Mouse (Mus musculus) gastrocnemius, adult 8-10 months (tissue): Measurements from ENCODE around the gene Tbl1x. TPM values are rescaled to one million over a fixed set of nuclear protein-coding genes. Genes with fewer than 3 reads are reported as not detected.

ENCODE experiments used
- DNase-seq, 2 experiments: peaks; one replicate each; pipeline ENCODE4 v3.0.0; 2022; ENCODE audit warnings: low spot score in 2 of 2
- total RNA-seq, 4 experiments: library from RNA; stranded (reverse); gene quantifications; 2 replicates each; pipeline ENCODE4 v1.2.4; 2022

Tbl1x gene
- total RNA-seq, 4 experiments from 2014 or later = 8.2 to 11.6 (median 10.1) TPM

DNA sequence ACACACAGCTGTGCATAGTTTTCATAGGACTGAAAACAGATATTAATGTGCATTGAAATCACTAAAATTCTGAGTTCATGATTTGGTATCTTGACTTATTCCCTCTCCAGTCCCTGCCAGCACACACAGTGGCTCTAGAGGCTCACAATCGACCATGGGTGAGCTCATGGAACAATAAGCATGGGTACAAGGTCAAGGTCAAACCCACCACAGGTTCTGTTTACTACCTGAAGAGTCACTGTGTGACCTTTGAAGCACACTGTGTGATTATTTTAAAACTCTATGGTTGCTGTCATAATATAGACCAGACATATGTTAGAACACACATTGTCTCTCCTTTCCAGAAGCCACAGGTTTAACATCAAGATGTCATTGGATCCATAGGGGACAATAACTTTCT lies 96.7 kb downstream of the Tbl1x start:
- no peak for DNase-seq

DNA sequence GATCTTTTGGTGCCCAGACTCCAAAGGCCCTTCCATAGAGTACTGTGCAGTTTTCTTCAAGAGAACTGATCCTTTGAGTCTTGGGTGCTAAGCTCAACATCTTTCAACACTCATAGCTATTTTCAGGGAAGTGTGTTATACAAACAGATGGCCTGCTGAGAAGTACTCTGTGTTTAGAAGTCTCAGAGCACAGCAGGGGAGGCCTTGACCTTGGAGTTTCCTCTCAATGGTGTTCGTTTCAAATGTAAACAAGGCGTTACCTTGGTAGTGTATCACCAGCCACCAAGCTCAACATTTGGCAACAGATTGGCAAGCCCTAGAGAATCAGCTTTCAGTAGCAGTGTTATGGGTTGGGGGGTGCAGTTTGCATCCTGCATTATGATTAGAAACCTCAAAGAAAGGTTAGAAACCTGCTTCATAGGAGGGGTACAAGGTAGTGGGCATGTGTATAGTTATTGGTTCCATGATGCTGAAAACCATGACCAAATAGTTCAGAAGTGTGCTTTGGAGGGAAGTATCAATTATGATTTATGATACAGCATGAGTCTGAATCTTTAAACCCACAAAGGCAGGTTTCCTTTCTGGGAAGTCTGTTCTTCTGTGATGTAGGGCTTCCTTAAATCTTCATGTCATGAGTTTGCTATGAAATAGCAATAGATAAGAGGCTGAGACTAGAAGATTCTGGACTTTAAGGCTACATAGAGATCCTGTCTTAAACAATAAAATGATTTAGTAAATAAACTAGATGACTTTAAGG lies 98.3 kb downstream of the Tbl1x start:
- DNase-seq = no peak

DNA sequence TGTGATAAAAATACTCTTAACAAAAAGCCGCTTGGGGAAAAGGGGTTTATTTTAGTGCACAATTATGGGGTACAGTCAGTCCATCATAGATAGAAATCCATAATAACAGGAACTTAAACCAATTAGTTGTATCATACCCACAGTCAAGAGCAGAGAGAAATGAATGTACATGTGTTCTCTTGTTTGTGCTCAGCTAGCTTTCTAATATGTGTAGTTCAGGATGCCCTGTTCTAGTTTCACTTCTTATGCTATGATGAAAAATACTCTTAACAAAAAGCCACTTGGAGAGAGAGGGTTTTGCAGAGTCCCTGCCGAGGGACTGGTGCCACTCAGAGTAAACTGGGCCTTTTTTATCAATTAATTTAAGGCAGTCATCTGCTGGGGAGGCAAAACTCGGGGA lies 101.1 kb downstream of the Tbl1x start:
- no peak for DNase-seq

DNA sequence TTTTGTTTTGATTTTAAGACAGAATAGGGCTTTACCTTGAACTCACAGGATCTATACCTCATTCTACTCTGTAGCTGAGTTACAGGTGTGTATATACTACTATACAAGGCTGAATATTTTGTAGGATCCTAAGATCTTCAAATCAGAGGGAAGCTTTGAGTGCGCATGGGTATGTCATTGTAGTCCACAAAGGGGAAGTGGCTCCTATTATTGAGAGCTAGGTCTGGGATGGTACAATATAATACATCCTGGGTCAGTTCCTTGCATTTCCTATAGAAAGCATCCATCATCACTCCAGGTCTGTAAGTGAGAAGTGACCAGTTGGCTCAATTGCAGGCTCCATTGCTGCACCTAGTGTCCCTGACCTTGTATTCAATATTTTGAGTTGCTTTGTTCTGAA lies 102.2 kb downstream of the Tbl1x start:
- DNase-seq = no peak

DNA sequence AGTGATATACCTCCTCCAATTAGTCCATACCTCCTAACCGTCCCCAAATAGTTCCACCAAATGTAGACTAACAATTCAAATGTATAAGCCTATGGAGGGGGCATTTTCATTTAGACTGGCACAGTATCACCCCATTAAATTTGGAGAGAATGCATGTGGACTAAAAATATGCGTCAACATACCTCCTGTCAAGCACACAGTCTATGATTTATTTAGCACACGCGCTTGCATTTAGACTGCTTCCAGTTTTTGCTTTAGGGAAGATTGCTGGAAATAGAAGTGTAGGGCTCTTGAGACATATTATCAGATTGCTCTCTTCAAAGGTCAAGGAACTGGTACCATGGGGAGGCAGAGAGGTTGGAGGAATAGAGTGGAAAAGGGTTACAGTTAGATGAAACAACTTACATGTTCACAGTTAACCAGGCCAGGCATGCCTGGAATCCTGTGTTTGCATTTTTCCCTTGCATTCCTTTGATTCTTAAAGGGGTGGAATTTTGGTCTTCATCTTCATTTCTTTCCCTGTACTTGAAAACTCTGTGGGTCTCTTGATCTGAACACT lies 105.0 kb downstream of the Tbl1x start:
- DNase-seq = no peak

DNA sequence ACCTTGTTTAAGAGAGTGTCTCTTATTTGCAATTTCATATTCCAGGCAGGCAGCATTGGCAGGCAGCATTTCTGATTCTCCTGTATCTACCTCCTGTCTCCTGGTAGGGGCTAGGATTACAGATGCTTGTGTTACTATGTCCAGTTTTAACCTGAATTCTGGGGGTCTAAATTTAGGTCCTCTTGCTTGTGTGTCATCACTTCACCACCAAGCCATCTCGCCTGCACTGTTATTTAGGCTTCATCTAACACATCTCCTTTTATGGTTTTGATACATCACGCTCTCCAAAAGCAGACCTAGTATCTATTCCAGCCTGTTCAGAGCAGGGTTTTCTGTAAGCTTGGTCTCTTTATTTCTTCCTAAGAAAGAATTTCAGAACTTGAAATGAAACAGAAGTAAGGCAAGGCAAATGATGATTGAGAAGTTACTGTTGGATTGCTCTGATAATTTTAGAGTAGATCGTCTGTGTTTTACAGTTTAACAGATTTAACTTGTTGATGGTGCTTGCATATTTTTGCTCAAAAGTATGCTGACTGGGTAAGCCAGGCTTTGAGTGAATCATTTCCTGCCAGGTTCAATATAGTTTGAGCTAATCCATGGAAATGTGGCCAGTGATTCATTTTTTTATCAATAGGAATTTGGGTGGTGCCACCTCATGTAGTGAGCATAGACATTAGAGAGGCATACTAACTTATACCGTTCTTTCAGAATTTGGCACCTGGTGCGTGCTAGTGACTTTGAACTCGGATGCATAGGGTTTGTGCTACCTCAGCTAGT lies 106.7 kb downstream of the Tbl1x start:
- no peak for DNase-seq

DNA sequence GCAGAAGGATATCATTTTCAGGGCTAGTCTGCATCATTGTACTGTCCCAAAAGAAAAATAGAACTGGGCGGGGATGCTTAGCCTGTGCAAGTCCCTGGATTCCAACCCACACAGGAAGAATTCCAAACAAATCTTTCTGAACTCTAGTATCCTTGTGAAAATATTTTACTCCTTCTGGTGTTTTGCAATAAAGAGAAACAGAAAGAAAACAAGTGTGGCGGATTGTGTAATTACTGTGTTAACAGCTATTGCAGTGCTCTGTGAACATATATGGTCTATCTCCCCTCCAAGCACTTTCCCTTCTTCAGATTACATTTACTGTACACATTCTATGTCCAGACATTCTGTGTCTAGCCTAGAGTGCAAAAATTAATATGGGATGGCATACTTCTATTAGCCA lies 119.6 kb downstream of the Tbl1x start:
- DNase-seq = no peak

DNA sequence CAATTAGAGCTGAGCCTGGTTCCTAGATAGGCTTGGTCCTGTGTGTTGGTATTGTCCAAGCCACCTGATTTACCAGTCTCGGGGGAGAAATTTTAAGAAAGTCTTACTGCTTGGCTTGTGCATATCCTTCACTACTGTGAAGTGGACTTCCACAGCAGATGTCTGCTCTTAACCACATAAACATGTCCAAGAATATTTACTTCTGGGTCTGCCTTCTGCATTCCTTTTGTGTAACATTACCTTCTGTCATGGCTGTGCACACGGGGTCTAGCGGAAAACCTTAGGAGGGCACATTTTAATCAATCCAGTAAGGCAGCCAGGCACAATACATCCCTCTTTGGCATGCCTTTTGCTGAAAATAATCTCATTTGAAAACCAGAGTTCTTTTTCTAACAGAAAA lies 125.7 kb downstream of the Tbl1x start:
- no peak for DNase-seq

DNA sequence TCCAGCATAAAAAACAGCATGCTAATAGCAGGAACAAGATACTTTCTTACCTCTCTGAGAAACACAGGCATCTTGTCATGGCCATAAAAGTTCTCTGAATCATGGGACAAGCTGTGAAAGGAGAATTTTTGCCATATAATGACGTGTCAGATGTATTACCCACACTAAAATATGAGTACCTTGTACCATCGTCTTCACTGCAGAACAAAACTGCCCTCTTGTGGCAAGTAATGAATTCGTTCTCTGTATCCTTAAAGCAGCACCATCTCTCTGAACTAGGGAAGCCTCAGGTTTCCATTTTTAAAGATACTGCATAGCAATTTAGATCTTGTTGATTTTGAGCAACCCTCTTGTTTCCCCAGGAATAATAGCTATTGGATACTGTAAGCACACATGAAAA lies 127.3 kb downstream of the Tbl1x start:
- DNase-seq = no peak

DNA sequence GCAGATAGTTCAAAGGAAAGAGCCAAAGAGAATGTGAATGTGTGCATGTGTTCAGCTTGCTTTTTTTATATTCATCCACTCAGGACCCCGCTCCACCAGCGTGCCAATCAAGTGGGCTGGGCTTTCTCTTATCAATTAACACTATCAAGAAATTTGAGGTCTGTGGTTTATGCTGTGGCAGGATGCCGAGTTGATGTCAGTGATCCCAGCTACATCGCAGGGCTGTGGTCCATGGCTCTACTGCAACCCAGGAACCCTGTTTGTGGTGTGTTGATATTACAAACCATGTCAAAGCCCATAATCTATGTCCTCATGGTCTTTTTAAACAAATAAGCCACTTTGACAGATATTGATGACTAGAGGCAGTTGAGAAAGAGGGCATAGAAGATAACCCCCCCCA lies 129.5 kb downstream of the Tbl1x start:
- no peak for DNase-seq

DNA sequence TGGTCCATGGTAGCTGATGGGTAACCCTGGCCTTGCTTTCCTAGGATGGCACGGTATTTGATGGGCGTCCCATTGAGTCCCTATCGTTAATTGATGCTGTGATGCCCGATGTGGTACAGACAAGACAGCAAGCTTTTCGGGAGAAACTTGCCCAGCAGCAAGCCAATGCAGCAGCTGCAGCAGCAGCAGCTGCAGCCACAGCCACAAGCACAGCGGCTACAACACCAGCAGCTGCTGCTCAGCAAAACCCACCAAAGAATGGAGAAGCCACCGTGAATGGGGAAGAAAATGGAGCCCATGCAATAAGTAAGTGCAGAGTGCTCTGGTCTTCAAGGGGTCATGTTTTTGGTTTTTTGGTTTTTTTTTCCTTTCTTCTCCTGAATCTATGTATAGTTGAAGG lies 135.4 kb downstream of the Tbl1x start:
- DNase-seq = no peak

DNA sequence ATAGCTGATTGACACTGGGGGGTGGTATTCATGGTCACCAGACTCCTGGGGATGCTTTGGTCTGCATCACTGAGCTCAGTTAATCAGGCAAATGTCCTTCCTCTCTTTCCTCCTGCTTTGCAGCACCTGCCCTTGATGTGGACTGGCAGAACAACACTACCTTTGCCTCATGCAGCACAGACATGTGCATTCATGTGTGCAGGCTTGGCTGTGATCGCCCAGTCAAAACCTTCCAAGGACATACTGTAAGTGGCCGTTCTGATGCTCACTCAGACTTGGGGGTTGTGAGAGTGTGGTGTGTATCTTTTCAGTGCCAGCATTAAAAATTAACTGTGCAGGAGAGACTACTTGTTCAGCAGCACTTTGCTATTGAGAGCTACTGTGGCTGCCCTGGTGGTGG lies 139.4 kb downstream of the Tbl1x start:
- DNase-seq = no peak

DNA sequence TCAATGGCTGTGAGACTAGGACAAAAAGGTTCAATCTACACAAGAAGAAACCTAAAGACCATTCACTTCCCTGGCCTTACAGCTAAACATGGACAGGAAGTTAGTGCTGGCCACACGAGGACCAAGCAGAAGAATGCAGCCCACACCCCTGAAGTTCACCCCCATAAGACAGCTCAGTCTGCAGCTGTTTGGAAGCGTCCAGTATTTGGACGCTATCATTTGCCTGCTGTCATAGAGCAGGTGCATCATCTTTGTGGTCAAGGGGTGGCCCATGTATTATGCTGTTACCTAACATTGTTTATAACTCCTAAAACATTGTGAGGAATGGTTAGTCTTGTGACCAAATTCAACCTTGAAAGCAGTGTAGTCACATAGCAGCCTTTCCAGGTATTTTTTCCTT lies 151.2 kb downstream of the Tbl1x start:
- DNase-seq = no peak

DNA sequence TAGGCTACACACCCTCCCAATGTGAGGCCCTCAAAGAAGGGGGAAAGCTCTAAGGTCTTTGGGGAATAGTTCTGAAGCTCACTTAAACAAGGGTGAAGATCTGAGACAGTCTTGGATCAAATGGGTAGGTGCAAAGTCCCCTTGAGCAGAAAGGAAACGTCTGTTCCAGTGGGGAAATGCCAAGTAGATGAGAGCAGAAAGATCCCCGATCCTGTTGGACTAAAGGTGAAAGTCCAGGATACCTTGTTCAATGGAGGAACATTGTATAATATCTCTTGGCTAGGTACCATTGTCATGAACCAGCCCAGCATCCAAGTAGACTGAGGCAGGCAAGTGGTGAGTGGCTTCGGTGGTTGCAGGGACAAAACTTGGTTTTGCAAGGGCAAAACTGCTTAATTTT lies 152.5 kb downstream of the Tbl1x start:
- no peak for DNase-seq

DNA sequence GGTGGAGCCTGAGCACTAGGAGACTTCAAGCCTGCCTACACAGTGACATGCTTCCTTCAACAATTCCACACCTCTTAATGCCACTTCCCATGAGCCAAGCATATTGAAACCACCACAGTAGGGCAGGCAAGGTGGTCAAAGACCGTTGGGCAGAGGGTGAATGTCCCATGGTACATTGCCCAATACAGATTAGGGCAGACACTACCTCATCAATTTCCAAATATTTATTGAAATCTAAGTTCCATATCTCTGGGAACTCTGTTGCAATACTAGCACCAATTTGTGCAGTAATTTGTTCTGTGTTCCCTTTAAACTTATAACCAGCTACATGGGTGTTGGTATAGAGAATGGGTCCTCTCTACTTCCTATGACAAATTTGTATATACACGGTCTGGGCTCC lies 154.2 kb downstream of the Tbl1x start:
- DNase-seq = no peak

DNA sequence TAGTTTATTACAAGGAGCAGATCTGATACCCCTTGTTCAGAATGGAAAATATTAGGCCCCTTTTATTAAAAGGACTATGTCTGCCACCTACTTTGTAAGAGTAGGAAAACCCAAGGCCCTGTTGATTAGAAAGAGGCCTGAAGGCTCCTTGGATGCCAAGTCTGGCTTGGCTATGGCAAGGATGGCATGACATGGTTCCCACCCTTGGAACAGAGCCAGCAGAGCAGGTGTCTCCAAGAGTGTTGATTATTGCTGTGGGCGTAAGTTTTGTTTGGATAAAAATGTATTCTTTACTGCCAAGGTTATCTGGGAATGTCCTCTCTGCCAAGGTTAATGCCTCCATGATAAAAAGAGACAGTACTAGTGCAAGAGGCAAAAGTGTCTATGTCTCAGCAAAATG lies 156.1 kb downstream of the Tbl1x start:
- DNase-seq = no peak

DNA sequence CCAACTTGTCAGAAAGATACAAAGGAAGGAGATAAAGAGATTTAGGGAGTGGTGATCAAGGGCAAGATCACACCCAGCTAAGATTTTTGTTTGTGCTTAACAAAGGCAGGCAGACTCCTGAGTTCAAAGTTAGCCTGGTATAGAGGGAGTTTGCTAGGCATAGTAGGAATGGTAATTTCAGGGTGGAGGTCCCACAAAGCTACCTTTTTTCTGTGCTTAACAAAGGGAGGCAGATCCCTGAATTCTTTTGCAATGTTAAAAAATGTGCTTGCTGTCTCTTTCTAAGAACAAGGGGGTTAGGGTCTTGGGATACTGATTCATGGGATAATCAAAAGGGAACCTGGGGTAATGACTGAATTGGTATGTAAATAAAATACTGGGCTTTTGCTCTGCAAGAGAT lies 156.6 kb downstream of the Tbl1x start:
- DNase-seq = no peak

DNA sequence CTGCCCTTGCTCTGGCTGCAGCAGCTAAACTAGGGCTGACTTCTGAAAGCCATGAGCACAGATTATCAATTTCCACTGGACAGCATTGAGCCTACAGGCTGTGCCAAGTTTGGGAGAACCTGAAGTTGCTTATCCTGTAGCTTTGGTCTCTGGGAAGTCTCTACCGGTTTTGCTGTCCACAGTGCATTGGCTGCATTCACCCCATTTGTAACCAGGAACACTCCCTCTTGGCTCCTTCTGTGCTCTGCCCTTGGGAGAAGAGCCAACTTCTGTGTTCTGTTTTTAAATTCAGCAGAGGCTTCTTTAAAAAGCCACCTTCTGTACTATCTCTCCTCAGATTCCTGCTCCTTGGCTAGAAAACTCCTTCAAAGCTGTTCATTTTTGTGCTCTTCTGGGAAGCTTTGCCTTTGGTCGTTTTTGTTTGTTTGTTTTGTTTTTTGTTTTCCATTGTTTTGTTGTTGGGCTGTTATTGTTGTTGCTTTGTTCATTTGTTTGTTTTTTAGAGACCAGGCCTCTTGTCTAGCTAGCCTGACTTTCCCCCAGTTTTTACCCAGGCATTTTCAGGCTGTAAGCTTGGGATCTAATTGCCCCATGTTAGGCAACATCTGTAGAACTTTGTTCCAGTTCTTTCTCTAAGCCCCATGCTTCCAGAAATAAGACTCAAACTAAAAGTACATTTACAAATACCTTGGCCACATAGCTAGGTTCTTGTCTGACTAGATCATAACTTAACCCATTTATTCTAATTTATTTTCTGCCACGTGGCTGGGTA lies 159.2 kb downstream of the Tbl1x start:
- DNase-seq = peak in 1 of 2 experiments; percentile 2
